Mouse (Mus musculus) gastrocnemius, postnatal 25 days (tissue): ENCODE measurements at regions not wholly inside any gene's neighbourhood (a gene's known extent, or its start where the extent isn't known, plus 50 kb on each side); places are given as distances from the start of the nearest gene placed in this dataset.
"Not testable (repeated sequence)": the region's sequence is repeated elsewhere in the genome, so short reads cannot be mapped to it uniquely, and the experiment has no call there.

Experiments used
- DNase-seq: peaks from one replicate; pipeline ENCODE4 v3.0.0; 2022
- microRNA-seq, 2 experiments: library from miRNA; unstranded; fragments of <30 nt; microRNA quantifications; one replicate each; pipeline ENCODE4 v1.2.0; 2021; ENCODE audit warnings: borderline replicate concordance in 2 of 2

DNA sequence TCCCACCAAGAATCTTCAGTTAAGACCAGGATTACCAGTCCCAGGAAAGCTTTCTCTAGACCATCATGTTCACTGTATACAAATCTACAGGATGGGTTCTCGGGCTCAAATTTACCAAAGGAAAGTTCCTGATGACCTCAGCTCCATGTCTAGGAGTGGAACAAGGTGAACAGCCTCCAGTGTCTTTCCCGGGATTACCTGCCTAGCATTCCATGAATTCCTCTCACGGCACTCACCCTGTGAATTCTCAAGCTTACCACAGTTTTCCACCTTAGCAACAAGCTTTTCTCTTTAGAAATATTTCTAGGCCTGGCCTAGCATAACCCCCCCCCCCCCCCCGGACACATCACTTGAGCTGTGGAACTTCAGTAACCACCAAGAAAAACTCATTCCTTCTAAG, 1158.9 kb downstream of the A830018L16Rik start:
- no peak for DNase-seq

DNA sequence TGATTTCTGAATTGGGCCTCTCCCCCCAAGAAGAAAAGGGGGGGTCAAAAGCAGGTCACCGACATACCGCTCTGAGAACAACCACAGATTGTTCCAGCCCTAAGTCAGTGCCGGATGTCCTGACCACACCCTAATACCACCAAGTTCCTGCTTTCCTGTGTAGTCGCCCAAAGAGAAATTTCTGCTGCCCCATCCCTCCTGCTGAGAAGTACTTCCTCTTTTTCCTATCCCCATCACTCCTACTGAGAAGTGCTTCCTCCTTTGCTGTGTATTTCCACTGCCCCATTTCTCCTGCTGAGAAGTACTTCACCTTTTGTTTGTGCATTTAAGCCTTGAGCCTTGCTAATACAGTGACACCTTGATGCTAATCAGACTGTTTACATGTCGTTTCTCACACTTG, 1160.4 kb downstream of the A830018L16Rik start:
- DNase-seq = no peak

DNA sequence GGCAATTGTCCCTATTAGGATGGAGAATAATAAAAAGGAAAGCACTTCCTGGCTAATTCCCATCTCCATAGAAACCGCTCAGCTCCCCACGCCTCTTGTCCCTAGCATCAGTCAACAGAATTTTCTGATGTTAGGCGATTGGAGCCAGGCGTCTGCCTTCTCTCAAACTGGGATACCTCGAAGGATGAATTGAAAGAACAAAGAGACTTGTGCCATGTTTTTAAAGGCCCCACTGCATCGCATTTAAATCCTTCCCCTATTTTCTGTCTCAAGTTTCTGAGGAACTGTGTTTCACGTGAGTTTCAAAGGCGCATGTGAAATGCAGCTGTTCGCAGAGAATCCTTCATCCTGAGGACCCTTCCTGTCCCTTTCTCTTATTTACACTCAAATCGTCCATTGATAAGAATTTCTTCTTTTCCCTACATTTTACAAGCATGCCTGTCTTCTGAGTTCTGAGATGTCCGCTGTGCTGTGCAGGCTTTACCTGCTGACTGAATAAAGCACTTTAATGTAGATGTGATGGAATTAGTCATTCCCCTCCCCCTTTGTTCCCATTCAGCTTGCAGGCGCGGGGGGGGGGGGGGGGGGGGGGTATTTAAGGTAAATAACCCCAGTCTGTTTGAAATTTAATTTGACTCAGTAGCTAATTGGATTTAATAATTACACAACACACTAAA, 1163.3 kb downstream of the A830018L16Rik start:
- DNase-seq = no peak

- DNase-seq = no peak
Measured at GRCm38 (mm10) chr1:12577978-12578377, 1164.1 kb downstream of the A830018L16Rik start.

DNA sequence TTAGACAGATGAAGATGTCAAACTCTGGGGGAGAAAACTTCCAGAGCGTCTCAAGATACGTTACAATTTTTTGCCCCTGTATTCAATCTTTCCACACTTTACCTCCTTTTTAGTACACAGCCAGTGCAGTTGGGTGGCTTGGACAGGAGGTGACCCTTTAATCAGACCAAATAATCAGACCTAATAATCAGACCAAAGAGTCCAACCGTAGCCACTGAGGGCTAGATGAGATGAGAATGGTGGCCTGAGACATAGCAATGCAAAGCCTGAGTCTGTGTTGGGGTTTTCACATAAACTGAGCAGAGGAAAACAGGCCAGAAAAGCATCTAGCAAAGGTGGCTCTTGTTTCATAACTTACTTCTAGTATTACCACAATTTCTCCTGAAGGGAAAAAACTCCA, 1169.1 kb downstream of the A830018L16Rik start:
- DNase-seq = no peak

- DNase-seq = not testable (repeated sequence)
Measured at GRCm38 (mm10) chr1:12586981-12587380, 1173.1 kb downstream of the A830018L16Rik start.

DNA sequence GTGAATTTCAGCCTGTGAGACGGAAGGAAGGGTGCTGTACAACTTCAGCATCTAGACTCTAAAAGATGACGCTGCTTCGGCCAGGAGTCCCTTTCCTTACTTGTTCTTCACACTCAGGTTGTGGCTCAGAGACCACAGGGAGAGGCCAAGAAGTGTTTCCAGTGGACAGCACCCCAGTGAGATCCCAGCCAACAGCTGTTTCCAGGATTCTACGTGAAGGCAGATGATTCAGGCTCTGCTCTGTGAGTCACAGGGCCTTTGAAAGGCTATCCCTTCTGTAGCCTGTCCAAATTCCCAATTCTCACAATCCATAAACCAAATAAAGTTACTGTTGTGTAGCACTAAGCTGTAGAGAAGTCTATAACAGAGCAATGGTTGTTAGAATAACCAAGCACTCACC, 1198.2 kb downstream of the A830018L16Rik start:
- peak; percentile 35 for DNase-seq

GRCm38 (mm10) chr1:12615303-12615702, 1201.4 kb downstream of the A830018L16Rik start:
- DNase-seq = no peak

- no peak for DNase-seq
Measured at GRCm38 (mm10) chr1:12615733-12616481, 1202.0 kb downstream of the A830018L16Rik start.

- no peak for DNase-seq
Measured at GRCm38 (mm10) chr1:12619981-12620380, 1206.1 kb downstream of the A830018L16Rik start.

GRCm38 (mm10) chr1:12620825-12621224, 1206.9 kb downstream of the A830018L16Rik start:
- DNase-seq = no peak

DNA sequence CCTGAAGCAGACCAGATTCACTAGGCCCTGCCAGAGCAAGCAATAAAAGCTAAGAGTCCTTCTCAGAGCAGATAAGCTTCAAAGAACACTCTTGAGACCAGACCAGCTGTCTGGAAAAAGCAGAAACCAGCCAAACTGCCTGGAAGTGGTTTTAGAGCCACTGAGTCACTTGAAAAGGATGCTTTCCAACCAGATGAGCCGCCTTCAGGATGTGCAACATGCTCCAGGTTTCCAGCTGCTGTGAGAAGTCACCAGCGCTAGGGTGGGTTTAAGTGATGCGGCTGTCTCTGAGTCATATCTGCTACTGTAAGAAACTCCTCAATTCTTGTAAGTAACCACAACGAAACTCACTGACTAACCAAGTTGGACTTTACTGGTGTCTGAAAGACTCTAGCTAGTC, 1209.3 kb downstream of the A830018L16Rik start:
- DNase-seq = no peak

GRCm38 (mm10) chr1:12633049-12633448, 1219.1 kb downstream of the A830018L16Rik start:
- no peak for DNase-seq

DNA sequence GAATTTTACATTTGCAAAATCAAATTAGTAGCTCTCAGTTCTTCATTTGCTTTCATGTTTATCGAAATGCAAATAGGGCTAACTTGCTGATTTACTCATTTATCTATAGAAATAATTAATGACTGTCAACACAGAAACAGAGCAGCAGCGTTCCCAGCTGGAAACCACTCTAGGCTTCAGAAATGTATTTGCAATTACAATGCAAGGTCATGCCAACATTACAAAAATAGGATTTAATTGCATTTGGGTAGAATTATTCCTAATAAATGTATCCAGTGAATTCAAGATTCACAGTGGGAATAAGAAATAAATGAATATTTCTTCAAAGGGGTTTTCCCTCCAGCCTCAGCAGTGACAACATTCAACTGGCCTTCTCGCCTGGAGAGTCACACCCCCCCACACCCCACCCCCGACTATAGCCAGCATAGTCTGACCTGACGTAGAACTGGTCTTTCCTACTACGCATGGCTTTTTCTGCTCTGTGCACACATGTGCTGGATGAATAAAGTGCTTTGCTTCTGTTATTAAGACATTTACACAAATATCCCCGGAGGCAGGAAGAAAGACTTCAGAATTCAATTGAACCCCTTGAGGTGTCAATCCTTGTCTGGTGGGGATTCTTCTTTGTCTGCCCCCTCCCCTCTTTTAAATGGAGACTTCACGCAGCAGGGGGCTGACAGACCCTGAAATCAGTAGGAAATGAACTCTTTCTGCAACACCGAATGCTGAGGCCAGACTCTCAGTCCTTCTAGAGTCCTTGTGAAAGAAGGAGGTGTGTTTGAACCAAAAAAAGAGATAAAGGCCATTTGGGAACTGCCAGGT, 1222.6 kb downstream of the A830018L16Rik start:
- DNase-seq = no peak

DNA sequence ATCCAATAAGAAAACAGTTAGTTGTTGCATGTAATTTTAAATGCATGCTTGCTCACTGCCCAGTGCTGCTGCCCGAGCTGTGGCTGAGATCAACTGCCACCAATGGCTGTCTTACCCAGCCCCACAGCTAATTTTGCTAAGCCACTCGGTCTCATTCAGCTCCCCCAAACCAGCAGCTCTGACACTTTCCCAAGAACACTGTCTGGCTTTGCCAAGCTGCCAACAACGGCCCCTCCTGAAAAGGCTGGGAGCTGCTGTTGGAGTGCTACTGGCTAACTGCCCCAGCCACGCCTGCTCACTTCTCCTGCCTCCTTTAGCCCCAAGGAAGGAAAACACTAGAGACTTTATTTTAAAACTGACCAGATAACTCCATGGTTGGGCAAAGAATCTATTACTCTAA, 1227.1 kb downstream of the A830018L16Rik start:
- DNase-seq = no peak

Small RNAs in the stretch of these regions (microRNA-seq; reads per million reads assigned to microRNA genes)
- gene Mir6341 = 0 reads per million in 2 experiments
